Mouse (Mus musculus) heart, embryonic 13.5 days (tissue): Measurements from ENCODE around the gene Wdr45b. TPM values are rescaled to one million over a fixed set of nuclear protein-coding genes. Genes with fewer than 3 reads are reported as not detected.
A peak's percentile ranks its signal among the peaks of the same experiment; 100 is the strongest.
"Not testable (repeated sequence)": the region's sequence is repeated elsewhere in the genome, so short reads cannot be mapped to it uniquely, and the experiment has no call there.

ENCODE experiments used
- ATAC-seq: fragments of 200-750 bp; cut with Nextera tagmentation; 2 replicates; pipeline ENCODE4 v1.8.0; 2017; ENCODE audit warnings: moderate TSS enrichment; ENCODE audit not compliant: insufficient number of reproducible peaks, low FRiP score, low TSS enrichment; ENCODE audit errors: extremely low read depth
- H3K27ac ChIP-seq: fragments of 300-500 bp; sonication (generic); replicated peaks from 2 replicates; pipeline ENCODE4 v1.5.1; 2015; ENCODE audit warnings: moderate library complexity, mild to moderate bottlenecking, inconsistent platforms
- H3K27me3 ChIP-seq: fragments of 300-500 bp; sonication (generic); replicated peaks from 2 replicates; pipeline ENCODE4 v1.6.1; 2015; ENCODE audit warnings: mild to moderate bottlenecking, inconsistent platforms
- H3K36me3 ChIP-seq: fragments of 300-500 bp; sonication (generic); 2 replicates; pipeline ENCODE4 v1.6.1; 2015; ENCODE audit warnings: mild to moderate bottlenecking, inconsistent platforms
- H3K4me1 ChIP-seq: fragments of 300-500 bp; sonication (generic); 2 replicates; pipeline ENCODE4 v1.6.1; 2015; ENCODE audit warnings: inconsistent platforms
- H3K4me2 ChIP-seq: fragments of 300-500 bp; sonication (generic); 2 replicates; pipeline ENCODE4 v1.6.1; 2015; ENCODE audit warnings: inconsistent platforms, mild to moderate bottlenecking, moderate library complexity
- H3K4me3 ChIP-seq: fragments of 300-500 bp; sonication (generic); 2 replicates; pipeline ENCODE4 v1.5.1; 2015; ENCODE audit warnings: moderate library complexity, mild to moderate bottlenecking, inconsistent platforms
- H3K9ac ChIP-seq: fragments of 300-500 bp; sonication (generic); 2 replicates; pipeline ENCODE4 v1.6.1; 2015; ENCODE audit warnings: inconsistent platforms, mild to moderate bottlenecking, moderate library complexity
- H3K9me3 ChIP-seq: fragments of 300-500 bp; sonication (generic); 2 replicates; pipeline ENCODE4 v1.6.1; 2016; ENCODE audit warnings: inconsistent platforms
- WGBS: fragments of 180-500 bp; shearing (Covaris S2); methylation state at CpG from one replicate; pipeline ENCODE4 v1.1.7; 2015; ENCODE audit warnings: mixed read lengths; 5-methylcytosine and 5-hydroxymethylcytosine counted together
- polyA plus RNA-seq: library from polyadenylated mRNA; unstranded; fragments of >200 nt; fragmentation: Nextera tagmentation; extraction: Ambion mirVana; gene quantifications from 2 replicates; pipeline ENCODE4 v1.2.1, GENCODE M21; 2015

Gene Wdr45b
- polyA plus RNA-seq, 1 experiment from 2014 or later: 70.9 TPM

- no peak overlapping the region for H3K9ac ChIP-seq
- H3K4me3 ChIP-seq: no peak overlapping the region
- 59% methylated on average over 5 of the region's 5 CpGs for WGBS
- ATAC-seq: no peak
- H3K27me3 ChIP-seq: 0 out of 2 replicates have a peak, but pooled peaks cover 3% of the 10 kb centered on the region
- no peaks in the 10 kb centered on the region for H3K4me1 ChIP-seq
- H3K36me3 ChIP-seq: no peaks in the 10 kb centered on the region
- no peak overlapping the region for H3K4me2 ChIP-seq
- H3K9me3 ChIP-seq: no peaks in the 10 kb centered on the region
- H3K27ac ChIP-seq: no peak overlapping the region
These were observed 13.0 kb upstream of the Wdr45b start for GRCm38 (mm10) chr11:121367170-121367707.

DNA sequence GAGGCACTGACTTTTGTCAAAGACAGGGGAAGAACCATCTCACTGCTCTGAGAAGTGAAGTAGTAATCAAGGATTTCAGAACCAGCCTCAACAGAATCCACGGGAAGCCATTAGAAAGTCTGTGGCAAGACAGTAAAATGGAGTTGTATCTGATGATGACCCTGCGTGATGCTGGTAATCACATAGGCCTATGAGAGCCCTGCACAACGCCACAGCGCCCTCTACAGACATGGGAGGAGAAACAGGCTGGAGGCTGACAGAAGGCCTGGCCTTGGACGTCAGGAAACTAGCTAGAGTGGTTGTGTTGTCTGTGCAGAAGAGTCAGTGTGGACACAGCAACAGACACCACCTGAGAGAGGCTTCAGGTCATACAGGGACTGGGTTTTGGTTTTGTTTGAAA, 8.0 kb upstream of the Wdr45b start:
- H3K4me2 ChIP-seq: no peak overlapping the region
- H3K27me3 ChIP-seq: 0 out of 2 replicates have a peak, but pooled peaks cover 3% of the 10 kb centered on the region
- H3K9ac ChIP-seq: no peak overlapping the region
- no peaks in the 10 kb centered on the region for H3K9me3 ChIP-seq
- no peak for ATAC-seq
- no peaks in the 10 kb centered on the region for H3K4me1 ChIP-seq
- H3K4me3 ChIP-seq: no peak overlapping the region
- H3K36me3 ChIP-seq: no peaks in the 10 kb centered on the region
- H3K27ac ChIP-seq: no peak overlapping the region
- 32% methylated on average over 5 of the region's 5 CpGs for WGBS

DNA sequence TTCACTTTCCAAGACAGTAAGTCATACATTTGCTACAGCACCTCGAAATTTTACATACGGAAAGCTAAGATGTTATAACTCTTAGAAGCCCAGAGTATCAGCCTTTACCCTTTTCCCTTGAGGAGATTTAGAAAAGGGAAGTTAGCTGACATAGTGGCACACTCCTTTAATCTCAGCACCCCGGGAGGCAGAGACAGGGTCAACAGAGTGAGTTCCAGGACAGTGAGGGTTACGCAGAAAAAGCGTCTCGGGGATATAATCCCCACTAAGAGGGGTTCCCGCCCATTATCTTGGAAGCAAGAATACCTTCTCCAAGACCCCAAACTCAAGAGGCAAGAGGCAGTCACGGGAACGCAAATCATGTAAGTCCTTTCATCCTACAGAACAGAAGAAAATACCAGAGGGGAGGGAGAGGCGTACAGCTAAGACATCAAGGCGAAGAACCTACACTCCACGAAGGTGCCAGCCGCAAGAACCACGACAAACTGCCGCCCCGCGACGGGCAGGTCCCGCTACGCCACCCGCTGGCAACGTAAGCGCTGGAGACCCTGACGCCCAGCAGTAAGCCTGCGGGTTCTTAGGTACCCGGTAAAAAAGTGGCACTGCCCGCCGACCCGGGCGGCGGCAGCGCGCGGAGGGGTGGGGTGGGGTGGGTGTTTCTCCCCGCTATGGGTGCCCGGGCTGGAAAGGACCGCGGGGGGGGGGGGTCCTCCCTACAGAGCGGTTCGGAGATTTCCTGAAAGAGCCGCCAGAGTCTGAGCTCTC, 737 bp downstream of the Wdr45b start:
- Histone ChIP-seq H3K4me3 (peak overlapping the region; percentile 99), H3K4me2 (peak overlapping the region; percentile 96), H3K27ac (peak overlapping the region; percentile 88), H3K9me3 (no peaks in the 10 kb centered on the region), H3K36me3 (peaks cover 23% of the 10 kb centered on the region), H3K9ac (peak overlapping the region; percentile 99), H3K4me1 (peaks cover 21% of the 10 kb centered on the region), H3K27me3 (no peaks in the 10 kb centered on the region)
- ATAC-seq: 0 out of 2 replicates have a peak, but pooled peaks have one; percentile 26
- WGBS: 2% methylated on average over 40 of the region's 41 CpGs

DNA sequence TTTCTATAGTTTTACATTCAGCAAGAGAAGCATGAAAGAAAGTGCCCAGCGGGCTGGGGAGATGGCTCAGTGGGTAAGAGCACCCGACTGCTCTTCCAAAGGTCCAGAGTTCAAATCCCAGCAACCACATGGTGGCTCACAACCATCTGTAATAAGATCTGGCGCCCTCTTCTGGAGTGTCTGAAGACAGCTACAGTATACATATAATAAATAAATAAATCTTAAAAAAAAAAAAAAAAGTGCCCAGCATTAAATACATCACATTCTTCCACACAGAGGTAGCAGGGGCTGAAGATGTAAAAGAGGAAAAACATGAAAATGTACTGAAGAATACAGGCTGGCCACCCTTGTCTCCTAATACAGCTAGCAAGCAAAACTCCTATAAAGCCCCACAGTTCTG, 5.5 kb downstream of the Wdr45b start:
- H3K4me2 ChIP-seq, ATAC-seq, H3K4me3 ChIP-seq, H3K27me3 ChIP-seq, H3K9ac ChIP-seq, H3K9me3 ChIP-seq, H3K27ac ChIP-seq: not testable (repeated sequence)
- WGBS: 78% methylated on average over 3 of the region's 3 CpGs
- H3K36me3 ChIP-seq: peaks cover 58% of the 10 kb centered on the region
- peaks cover 17% of the 10 kb centered on the region for H3K4me1 ChIP-seq

DNA sequence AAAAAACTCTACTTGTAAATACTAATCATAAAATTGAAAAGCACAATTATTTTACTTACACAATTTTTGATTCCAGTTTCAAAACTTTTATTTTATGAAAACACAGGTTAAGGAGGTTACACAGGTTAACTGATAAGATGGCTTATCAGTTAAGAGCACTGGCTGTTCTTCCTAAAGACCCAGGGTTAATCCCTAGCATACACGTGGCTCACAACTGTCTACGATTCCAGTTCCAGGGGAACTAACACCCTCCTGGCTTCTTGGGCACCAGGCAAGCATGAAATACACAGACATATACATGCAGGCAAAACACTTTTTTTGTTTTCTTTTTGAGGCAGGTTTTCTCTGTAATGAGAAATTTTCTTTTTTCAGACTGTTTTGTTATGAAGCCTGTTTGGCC, 6.1 kb downstream of the Wdr45b start:
- no peak for ATAC-seq
- H3K36me3 ChIP-seq: peaks cover 58% of the 10 kb centered on the region
- no peak overlapping the region for H3K4me3 ChIP-seq
- H3K27ac ChIP-seq: no peak overlapping the region
- no peaks in the 10 kb centered on the region for H3K27me3 ChIP-seq
- H3K9me3 ChIP-seq: no peaks in the 10 kb centered on the region
- H3K9ac ChIP-seq: no peak overlapping the region
- no peak overlapping the region for H3K4me2 ChIP-seq
- peaks cover 14% of the 10 kb centered on the region for H3K4me1 ChIP-seq
- 87% methylated on average over 2 of the region's 2 CpGs for WGBS

- H3K9ac ChIP-seq: no peak overlapping the region
- H3K27me3 ChIP-seq: no peaks in the 10 kb centered on the region
- H3K4me1 ChIP-seq: peaks cover 4% of the 10 kb centered on the region
- H3K27ac ChIP-seq: 0 out of 2 replicates have a peak overlapping the region, but pooled peaks have one; percentile 3
- no peak overlapping the region for H3K4me2 ChIP-seq
- no peaks in the 10 kb centered on the region for H3K9me3 ChIP-seq
- H3K36me3 ChIP-seq: peaks cover 58% of the 10 kb centered on the region
- 57% methylated on average over 2 of the region's 2 CpGs for WGBS
- ATAC-seq: no peak
- H3K4me3 ChIP-seq: no peak overlapping the region
These were observed 7.2 kb downstream of the Wdr45b start for GRCm38 (mm10) chr11:121347036-121347435.

DNA sequence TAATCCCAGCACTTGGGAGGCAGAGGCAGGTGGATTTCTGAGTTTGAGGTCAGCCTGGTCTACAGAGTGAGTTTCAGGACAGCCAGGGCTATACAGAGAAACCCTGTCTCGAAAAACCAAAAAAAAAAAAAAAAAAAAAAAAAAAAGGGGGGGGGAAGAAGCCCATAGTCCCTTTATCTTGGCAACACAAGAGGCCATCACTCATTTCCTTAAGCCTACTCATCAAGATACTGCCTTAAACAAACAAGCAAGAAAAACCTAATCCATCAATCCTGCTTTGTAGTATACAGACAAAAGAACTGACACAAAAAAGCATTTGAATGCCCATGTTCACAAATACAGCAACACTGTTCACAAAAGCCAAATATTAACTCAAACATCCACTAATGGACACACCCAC, 11.8 kb downstream of the Wdr45b start:
- peaks cover 50% of the 10 kb centered on the region for H3K36me3 ChIP-seq
- H3K9me3 ChIP-seq, ATAC-seq, H3K27me3 ChIP-seq, H3K4me1 ChIP-seq, H3K4me3 ChIP-seq, H3K4me2 ChIP-seq, H3K27ac ChIP-seq, H3K9ac ChIP-seq: not testable (repeated sequence)
- WGBS: no CpG with 5 or more reads among the region's 1 CpGs

DNA sequence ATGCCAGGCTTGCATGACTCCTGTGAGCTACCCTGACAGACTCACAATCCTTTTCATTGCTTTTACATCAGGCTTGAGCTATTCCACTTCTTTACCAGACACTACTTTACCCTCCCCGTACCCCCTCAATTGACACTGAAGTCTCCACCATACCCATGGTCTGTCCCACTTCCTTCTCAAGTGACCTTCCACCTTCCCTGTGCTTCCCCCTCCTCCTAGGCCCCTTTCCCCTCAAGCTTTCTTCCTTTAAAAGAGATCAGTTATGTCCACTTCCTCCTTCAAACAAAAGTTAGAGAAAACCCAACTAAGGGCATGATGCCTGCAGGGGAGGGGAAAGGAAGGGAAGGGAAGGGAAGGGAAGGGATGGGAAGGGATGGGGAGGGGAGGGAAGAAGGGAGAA, 14.0 kb downstream of the Wdr45b start:
- Histone ChIP-seq H3K4me2 (no peak overlapping the region), H3K27me3 (no peaks in the 10 kb centered on the region), H3K4me3 (no peak overlapping the region), H3K4me1 (peaks cover 5% of the 10 kb centered on the region; the same call in 1 of the 2 replicates), H3K36me3 (peaks cover 49% of the 10 kb centered on the region), H3K9ac (no peak overlapping the region), H3K9me3 (no peaks in the 10 kb centered on the region), H3K27ac (0 out of 2 replicates have a peak overlapping the region, but pooled peaks have one; percentile 12)
- ATAC-seq: no peak
- WGBS: 61% methylated on average over 1 of the region's 1 CpGs

- Histone ChIP-seq H3K4me3 (no peak overlapping the region), H3K27me3 (no peaks in the 10 kb centered on the region), H3K27ac (no peak overlapping the region), H3K36me3 (peaks cover 53% of the 10 kb centered on the region), H3K9ac (no peak overlapping the region), H3K4me2 (no peak overlapping the region), H3K9me3 (no peaks in the 10 kb centered on the region), H3K4me1 (peaks cover 5% of the 10 kb centered on the region; the same call in 1 of the 2 replicates)
- WGBS: 90% methylated on average over 1 of the region's 1 CpGs
- no peak for ATAC-seq
These were observed 14.6 kb downstream of the Wdr45b start for GRCm38 (mm10) chr11:121339647-121340046.

GRCm38 (mm10) chr11:121331641-121332040, 22.6 kb downstream of the Wdr45b start:
- no peak overlapping the region for H3K4me3 ChIP-seq
- no peak overlapping the region for H3K9ac ChIP-seq
- H3K36me3 ChIP-seq: peaks cover 91% of the 10 kb centered on the region
- no peaks in the 10 kb centered on the region for H3K27me3 ChIP-seq
- no peaks in the 10 kb centered on the region for H3K4me1 ChIP-seq
- H3K4me2 ChIP-seq: no peak overlapping the region
- H3K27ac ChIP-seq: no peak overlapping the region
- 87% methylated on average over 3 of the region's 3 CpGs for WGBS
- H3K9me3 ChIP-seq: no peaks in the 10 kb centered on the region
- ATAC-seq: no peak

DNA sequence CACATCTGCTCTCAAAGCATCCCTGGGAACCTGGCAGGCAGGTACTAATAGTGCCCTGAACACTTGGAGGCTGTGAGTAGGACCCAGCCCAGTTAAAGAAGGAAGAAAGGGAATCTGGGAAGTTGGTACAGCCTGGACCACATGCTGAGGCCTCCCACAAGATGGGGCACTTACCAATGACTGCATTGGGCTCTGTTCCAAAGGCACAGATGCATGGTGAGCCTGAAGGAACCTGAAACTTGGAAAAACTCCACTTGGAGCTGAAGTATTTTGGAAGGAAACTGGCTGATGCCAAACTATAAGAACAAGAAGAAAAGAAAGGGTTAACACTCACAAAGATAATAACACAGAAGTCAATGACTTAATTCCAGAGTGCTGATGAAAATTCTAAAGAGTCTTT, 25.6 kb downstream of the Wdr45b start:
- H3K9ac ChIP-seq: no peak overlapping the region
- H3K27ac ChIP-seq: no peak overlapping the region
- no peak overlapping the region for H3K4me3 ChIP-seq
- ATAC-seq: no peak
- H3K4me2 ChIP-seq: no peak overlapping the region
- H3K4me1 ChIP-seq: no peaks in the 10 kb centered on the region
- peaks cover 82% of the 10 kb centered on the region for H3K36me3 ChIP-seq
- no peaks in the 10 kb centered on the region for H3K9me3 ChIP-seq
- no peaks in the 10 kb centered on the region for H3K27me3 ChIP-seq

GRCm38 (mm10) chr11:121328206-121328605, 26.0 kb downstream of the Wdr45b start:
- Histone ChIP-seq H3K36me3 (peaks cover 78% of the 10 kb centered on the region), H3K9me3 (no peaks in the 10 kb centered on the region), H3K4me2 (no peak overlapping the region), H3K4me3 (no peak overlapping the region), H3K4me1 (no peaks in the 10 kb centered on the region), H3K9ac (no peak overlapping the region), H3K27me3 (no peaks in the 10 kb centered on the region), H3K27ac (no peak overlapping the region)
- WGBS: 93% methylated on average over 9 of the region's 9 CpGs
- ATAC-seq: no peak
